Mouse (Mus musculus) kidney, postnatal 0 days (tissue): ENCODE data around the gene Plk5. TPM values are rescaled to one million over a fixed set of nuclear protein-coding genes. Genes with fewer than 3 reads are reported as not detected.
A peak's percentile ranks its signal among the peaks of the same experiment; 100 is the strongest.

Source experiments
- ATAC-seq: fragments of 200-750 bp; cut with Nextera tagmentation; replicated peaks from 2 replicates; pipeline ENCODE4 v1.8.0; 2017; ENCODE audit warnings: low read depth, moderate number of reproducible peaks, moderate TSS enrichment, moderate library complexity; ENCODE audit not compliant: low FRiP score
- DNase-seq: peaks from one replicate; pipeline ENCODE4 v3.0.0-alpha.2; 2016; ENCODE audit warnings: low spot score
- H3K27ac ChIP-seq: fragments of 300-500 bp; sonication (generic); 2 replicates; pipeline ENCODE4 v1.5.1; 2014; ENCODE audit warnings: mild to moderate bottlenecking
- H3K27me3 ChIP-seq: fragments of 300-500 bp; sonication (generic); 2 replicates; pipeline ENCODE4 v1.6.1; 2014; ENCODE audit warnings: low read length, mixed read lengths; ENCODE audit not compliant: insufficient read depth
- H3K36me3 ChIP-seq: fragments of 300-500 bp; sonication (generic); 2 replicates; pipeline ENCODE4 v1.6.1; 2014; ENCODE audit warnings: low read length, mixed read lengths; ENCODE audit not compliant: insufficient read depth
- H3K4me1 ChIP-seq: fragments of 300-500 bp; sonication (generic); replicated peaks from 2 replicates; pipeline ENCODE4 v1.6.1; 2014; ENCODE audit warnings: antibody characterized with exemption, low read length, mixed read lengths; ENCODE audit not compliant: insufficient read depth
- H3K4me2 ChIP-seq: fragments of 300-500 bp; sonication (generic); 2 replicates; pipeline ENCODE4 v1.6.1; 2014; ENCODE audit warnings: mild to moderate bottlenecking, low read length, moderate library complexity, mixed read lengths
- H3K4me3 ChIP-seq: fragments of 300-500 bp; sonication (generic); replicated peaks from 2 replicates; pipeline ENCODE4 v1.5.1; 2014; ENCODE audit warnings: low read depth, low read length
- H3K9ac ChIP-seq: fragments of 300-500 bp; sonication (generic); 2 replicates; pipeline ENCODE4 v1.6.1; 2014; ENCODE audit warnings: low read depth, low read length
- H3K9me3 ChIP-seq: fragments of 300-500 bp; sonication (generic); replicated peaks from 2 replicates; pipeline ENCODE4 v1.6.1; 2016; ENCODE audit warnings: low read length, inconsistent platforms, mixed read lengths
- CTCF ChIP-seq: IDR thresholded peaks from 2 replicates; pipeline ENCODE4 v1.5.1; 2016; ENCODE audit warnings: antibody characterized with exemption, low read depth, mild to moderate bottlenecking, moderate library complexity
- WGBS: fragments of 180-500 bp; shearing (Covaris S2); extraction: QIAGEN DNeasy Blood & Tissue Kit; methylation state at CpG from one replicate; pipeline ENCODE4 v1.1.7; 2014; 5-methylcytosine and 5-hydroxymethylcytosine counted together
- polyA plus RNA-seq: library from polyadenylated mRNA; unstranded; fragments of >200 nt; fragmentation: Nextera tagmentation; extraction: Ambion mirVana; gene quantifications from 2 replicates; pipeline ENCODE4 v1.2.1, GENCODE M21; 2015

Gene Plk5
- polyA plus RNA-seq, 1 experiment from 2014 or later = 0.51 TPM

GRCm38 (mm10) chr10:80399191-80399972 is 43.1 kb downstream of the Plk5 start, which contains the start of gene Mbd3:
TSS of gene Mbd3 (minus strand) at chr10:80399550.
- Histone ChIP-seq H3K4me3 (peak within 1 kb of the TSS; percentile 75), H3K36me3 (peaks cover 28% of the 10 kb centered on the region)

GRCm38 (mm10) chr10:80399973-80400703 is 43.9 kb downstream of the Plk5 start:
- TF ChIP-seq CTCF = no peak
- Histone ChIP-seq H3K4me3 (peak overlapping the region; percentile 37), H3K4me1 (peaks cover 14% of the 10 kb centered on the region), H3K4me2 (peak overlapping the region; percentile 83), H3K9ac (peak overlapping the region; percentile 67), H3K9me3 (no peaks in the 10 kb centered on the region), H3K36me3 (peaks cover 22% of the 10 kb centered on the region), H3K27me3 (no peaks in the 10 kb centered on the region), H3K27ac (peak overlapping the region; percentile 91)
- DNase-seq (no peak), ATAC-seq (no peak)
- 15% methylated on average over 17 of the region's 17 CpGs for WGBS

More at GRCm38 (mm10) chr10:80399191-80399972, 43.1 kb downstream of the Plk5 start, which contains the start of gene Mbd3:
- peaks cover 14% of the 10 kb centered on the region for H3K4me1 ChIP-seq
- no peaks in the 10 kb centered on the region for H3K27me3 ChIP-seq
- H3K4me2 ChIP-seq = peak within 1 kb of the TSS; percentile 83
- ATAC-seq (peak; percentile 95), DNase-seq (peak; percentile 100)
- H3K27ac ChIP-seq = peak within 1 kb of the TSS; percentile 98
- TF ChIP-seq CTCF = no peak
- WGBS = under 1% methylated on average over 76 of the region's 82 CpGs
- no peaks in the 10 kb centered on the region for H3K9me3 ChIP-seq
- peak within 1 kb of the TSS; percentile 91 for H3K9ac ChIP-seq

- ATAC-seq = no peak
- no peak for DNase-seq
- Histone ChIP-seq H3K4me2 (no peak overlapping the region; the same call in 1 of the 2 replicates), H3K9ac (peak overlapping the region; percentile 67; the same call in 1 of the 2 replicates), H3K9me3 (no peaks in the 10 kb centered on the region), H3K27me3 (no peaks in the 10 kb centered on the region), H3K27ac (peak overlapping the region; percentile 91; the same call in 1 of the 2 replicates), H3K4me1 (peaks cover 20% of the 10 kb centered on the region), H3K36me3 (peaks cover 16% of the 10 kb centered on the region), H3K4me3 (no peak overlapping the region)
- TF ChIP-seq CTCF = no peak
- WGBS = 79% methylated on average over 4 of the region's 4 CpGs
Observed at GRCm38 (mm10) chr10:80400704-80401161, 44.5 kb downstream of the Plk5 start.

GRCm38 (mm10) chr10:80403044-80403692 is 46.9 kb downstream of the Plk5 start:
- no peak for DNase-seq
- Histone ChIP-seq H3K4me1 (peaks cover 23% of the 10 kb centered on the region), H3K4me2 (no peak overlapping the region), H3K4me3 (no peak overlapping the region), H3K27me3 (no peaks in the 10 kb centered on the region), H3K9ac (no peak overlapping the region), H3K27ac (no peak overlapping the region), H3K9me3 (no peaks in the 10 kb centered on the region), H3K36me3 (peaks cover 16% of the 10 kb centered on the region)
- 90% methylated on average over 4 of the region's 4 CpGs for WGBS
- peak; percentile 62 for TF ChIP-seq CTCF
- ATAC-seq = no peak

GRCm38 (mm10) chr10:80405481-80406173 is 49.4 kb downstream of the Plk5 start:
- Histone ChIP-seq H3K4me1 (peaks cover 18% of the 10 kb centered on the region), H3K27ac (no peak overlapping the region), H3K27me3 (no peaks in the 10 kb centered on the region), H3K9ac (peak overlapping the region; percentile 75), H3K4me3 (peak overlapping the region; percentile 66), H3K36me3 (peaks cover 27% of the 10 kb centered on the region), H3K9me3 (no peaks in the 10 kb centered on the region), H3K4me2 (peak overlapping the region; percentile 88)
- 50% methylated on average over 10 of the region's 10 CpGs for WGBS
- ATAC-seq (0 out of 2 replicates have a peak, but pooled peaks have one; percentile 6), DNase-seq (no peak)
- TF ChIP-seq CTCF = peak; percentile 50; the same call in 1 of the 2 replicates
